Mouse (Mus musculus) monocyte, adult 2 months (primary cell): ENCODE results near the gene Mad1l1.
"Not testable (repeated sequence)": the region's sequence is repeated elsewhere in the genome, so short reads cannot be mapped to it uniquely, and the experiment has no call there.

Source experiments
- DNase-seq, 2 experiments: peaks; one replicate each; pipeline ENCODE4 v3.0.0; 2022; ENCODE audit warnings: low spot score in 2 of 2, low read depth in 1 of 2

Gene Mad1l1

GRCm38 (mm10) chr5:140016896-140017295 lies 304.5 kb downstream of the Mad1l1 start:
- no peak for DNase-seq

- no peak for DNase-seq
Measured at GRCm38 (mm10) chr5:140013652-140014051, 307.7 kb downstream of the Mad1l1 start.

GRCm38 (mm10) chr5:140012286-140012967 lies 308.9 kb downstream of the Mad1l1 start:
- no peak for DNase-seq

- DNase-seq = no peak
Measured at GRCm38 (mm10) chr5:140010405-140010804, 310.9 kb downstream of the Mad1l1 start.

- no peak for DNase-seq
Measured at GRCm38 (mm10) chr5:140009083-140009655, 312.2 kb downstream of the Mad1l1 start.

GRCm38 (mm10) chr5:140008523-140008806 lies 312.9 kb downstream of the Mad1l1 start:
- no peak for DNase-seq

GRCm38 (mm10) chr5:140007656-140008522 lies 313.5 kb downstream of the Mad1l1 start:
- DNase-seq = no peak

GRCm38 (mm10) chr5:140006861-140007260 lies 314.5 kb downstream of the Mad1l1 start:
- no peak for DNase-seq

- no peak for DNase-seq
Measured at GRCm38 (mm10) chr5:140002541-140002940, 318.8 kb downstream of the Mad1l1 start.

- no peak for DNase-seq
Measured at GRCm38 (mm10) chr5:139998916-139999315, 322.4 kb downstream of the Mad1l1 start.

- not testable (repeated sequence) for DNase-seq
Measured at GRCm38 (mm10) chr5:139998321-139998720, 323.0 kb downstream of the Mad1l1 start.

GRCm38 (mm10) chr5:139991531-139991930 lies 329.8 kb downstream of the Mad1l1 start:
- DNase-seq = no peak

- DNase-seq = no peak
Measured at GRCm38 (mm10) chr5:139985073-139985746, 336.1 kb downstream of the Mad1l1 start.

- no peak for DNase-seq
Measured at GRCm38 (mm10) chr5:139981976-139982375, 339.4 kb downstream of the Mad1l1 start.

- no peak for DNase-seq
Measured at GRCm38 (mm10) chr5:139979371-139979770, 342.0 kb downstream of the Mad1l1 start.

- no peak for DNase-seq
Measured at GRCm38 (mm10) chr5:139978525-139979276, 342.7 kb downstream of the Mad1l1 start.

- no peak for DNase-seq
Measured at GRCm38 (mm10) chr5:139977476-139977875, 343.9 kb downstream of the Mad1l1 start.

GRCm38 (mm10) chr5:139976584-139976983 lies 344.8 kb downstream of the Mad1l1 start:
- no peak for DNase-seq

GRCm38 (mm10) chr5:139970186-139970631 lies 351.1 kb downstream of the Mad1l1 start:
- no peak for DNase-seq

GRCm38 (mm10) chr5:139969151-139969948 lies 352.0 kb downstream of the Mad1l1 start:
- DNase-seq = no peak
